Mouse (Mus musculus): Measurements from ENCODE around the gene Fhad1. TPM values are rescaled to one million over a fixed set of nuclear protein-coding genes. Genes with fewer than 3 reads are reported as not detected.
"Not testable (repeated sequence)": the region's sequence is repeated elsewhere in the genome, so short reads cannot be mapped to it uniquely, and the experiment has no call there.

Fhad1 gene
- total RNA-seq, 2 experiments from 2014 or later = 12.8 to 13.1 TPM

GRCm38 (mm10) chr4:142045595-142046163 lies 30.8 kb upstream of the Fhad1 start:
- no peak for DNase-seq (ENCODE audit: low spot score in 2 of 2)

GRCm38 (mm10) chr4:142044452-142044851 lies 29.6 kb upstream of the Fhad1 start:
- DNase-seq (ENCODE audit: low spot score in 2 of 2) = no peak

DNA sequence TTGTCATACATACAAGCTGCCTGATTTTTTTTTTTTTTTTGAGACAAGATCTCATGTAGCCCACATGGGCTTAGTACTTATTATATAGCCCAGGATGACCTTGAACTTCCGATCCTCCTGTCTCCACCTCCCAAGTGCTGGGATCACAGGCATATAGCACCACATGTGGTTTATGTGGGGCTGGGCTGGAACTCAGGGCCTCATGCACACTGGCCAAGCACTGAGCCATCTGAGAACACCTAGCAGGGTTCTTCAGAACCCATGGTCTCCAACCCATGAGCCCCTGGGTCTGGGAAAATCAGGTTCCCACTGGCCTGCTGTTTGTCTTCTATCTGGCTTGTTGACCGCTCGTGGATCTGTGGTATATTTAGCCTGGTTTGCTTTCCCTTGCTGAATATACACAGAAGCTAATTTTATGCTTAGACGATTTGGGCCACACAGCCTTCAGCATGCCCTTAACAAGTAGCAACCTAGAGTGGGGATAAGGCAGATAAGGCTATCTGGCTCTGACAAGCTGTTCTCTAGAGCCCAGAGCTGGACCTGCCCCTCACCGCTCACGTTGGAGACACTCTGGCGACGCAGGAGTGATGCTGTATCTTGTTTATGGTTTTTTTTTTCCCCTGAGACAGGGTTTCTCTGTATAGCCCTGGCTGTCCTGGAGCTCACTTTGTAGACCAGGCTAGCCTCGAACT lies 24.9 kb upstream of the Fhad1 start:
- no peak for DNase-seq (ENCODE audit: low spot score in 2 of 2)

DNA sequence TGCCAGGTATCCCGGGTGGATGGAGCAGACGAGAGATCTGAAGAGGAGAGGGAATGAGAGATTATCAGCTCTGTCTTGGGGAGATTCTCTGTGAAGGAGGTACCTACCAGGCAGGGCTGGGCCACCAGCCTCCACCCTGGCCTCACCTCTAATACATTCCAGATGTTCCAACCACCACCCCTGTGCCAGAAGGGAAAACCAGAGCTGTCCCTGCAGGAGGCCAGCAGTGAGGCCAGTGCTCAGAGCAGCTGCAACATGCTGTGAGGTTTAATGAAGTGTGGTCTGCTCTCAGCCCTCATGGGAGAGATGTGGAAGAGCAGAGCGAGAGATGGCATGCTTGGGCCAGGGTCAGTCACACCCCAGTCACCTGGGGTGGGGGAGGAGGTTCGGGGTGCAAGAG lies 23.0 kb upstream of the Fhad1 start:
- no peak for DNase-seq (ENCODE audit: low spot score in 2 of 2)

- no peak for DNase-seq (ENCODE audit: low spot score in 2 of 2)
Measured at GRCm38 (mm10) chr4:142028533-142028932, 13.7 kb upstream of the Fhad1 start.

DNA sequence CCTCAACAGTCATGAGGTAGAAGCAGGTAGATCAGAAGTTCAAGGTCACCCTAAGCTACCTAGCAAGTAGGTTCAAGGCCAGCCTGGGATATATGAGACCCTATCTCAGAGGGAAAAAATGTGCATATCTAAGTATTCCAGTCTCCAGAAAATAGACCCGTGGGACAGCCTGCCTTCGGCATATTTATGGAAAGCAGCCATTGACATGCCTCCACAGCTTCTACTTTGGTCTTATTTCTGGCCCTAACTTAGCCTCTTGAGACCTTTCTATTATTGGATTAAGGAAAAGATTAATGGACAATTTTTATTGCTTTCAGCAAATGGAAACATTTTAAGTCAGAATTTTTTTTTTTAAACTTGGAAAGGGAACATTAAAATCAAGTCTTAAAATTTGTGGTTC lies 12.1 kb upstream of the Fhad1 start:
- DNase-seq (ENCODE audit: low spot score in 2 of 2) = no peak

- no peak for DNase-seq (ENCODE audit: low spot score in 2 of 2)
Measured at GRCm38 (mm10) chr4:142024536-142024935, 9.7 kb upstream of the Fhad1 start.

DNA sequence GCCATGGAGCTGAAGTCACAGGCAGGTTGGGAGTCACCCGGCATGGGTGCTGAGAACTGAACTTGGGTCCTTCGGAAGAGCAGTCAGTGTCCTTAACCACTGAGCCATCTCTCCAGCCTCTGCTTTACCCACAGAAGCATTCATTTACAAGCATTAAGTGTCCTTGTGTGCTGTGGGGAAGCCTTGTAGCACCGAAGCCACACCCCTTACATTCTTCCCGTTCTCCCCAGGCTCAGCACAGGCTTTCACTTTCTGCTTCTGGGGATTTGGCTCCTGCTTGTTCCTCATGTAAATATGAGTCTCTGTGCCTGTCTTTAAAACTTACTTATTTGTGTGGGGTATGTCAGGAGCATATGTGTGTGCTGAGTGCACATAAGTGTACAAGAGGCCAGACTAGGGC lies 8.3 kb upstream of the Fhad1 start:
- DNase-seq (ENCODE audit: low spot score in 2 of 2) = no peak

DNA sequence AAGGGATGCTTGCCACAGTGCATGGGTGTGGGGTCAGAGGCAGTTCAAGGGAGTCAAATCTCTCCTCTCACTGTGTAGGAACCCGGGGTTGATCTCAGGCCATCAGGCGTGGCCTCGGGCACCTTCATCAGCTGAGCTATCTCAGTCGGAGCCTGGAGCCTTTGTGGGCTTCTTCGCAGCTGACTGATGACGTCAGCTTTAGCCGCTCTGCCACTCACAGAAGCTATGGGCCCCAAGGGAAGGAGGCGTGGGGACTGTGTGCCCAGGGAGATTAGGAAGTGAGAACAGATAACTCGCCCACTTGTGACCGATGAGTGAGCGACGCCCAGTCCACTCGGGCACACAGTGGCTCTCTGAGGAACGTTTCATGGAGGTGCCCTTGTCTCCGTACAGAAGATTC lies 2.8 kb upstream of the Fhad1 start:
- no peak for DNase-seq (ENCODE audit: low spot score in 2 of 2)

DNA sequence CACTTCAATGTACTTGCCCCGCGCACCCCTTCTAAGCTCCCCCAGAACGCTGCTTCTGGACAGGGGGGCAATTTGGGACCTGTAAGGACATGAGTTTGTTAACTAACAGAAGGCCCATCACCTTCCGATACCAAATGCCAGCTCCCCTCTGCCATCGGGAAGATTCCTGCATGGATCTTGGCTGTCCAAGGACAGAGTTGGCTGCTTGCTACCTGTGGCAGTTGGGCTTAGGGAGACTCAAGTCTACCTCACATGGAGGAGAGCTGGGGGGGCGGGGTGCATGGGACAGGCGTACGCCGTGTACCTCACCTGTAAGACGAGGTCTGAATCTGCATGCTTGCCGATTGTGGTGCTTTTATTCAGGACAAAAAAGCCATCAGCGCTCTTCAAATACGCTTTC lies 3.6 kb downstream of the Fhad1 start:
- no peak for DNase-seq (ENCODE audit: low spot score in 2 of 2)

GRCm38 (mm10) chr4:142010441-142010840 lies 4.4 kb downstream of the Fhad1 start:
- DNase-seq (ENCODE audit: low spot score in 2 of 2) = no peak

DNA sequence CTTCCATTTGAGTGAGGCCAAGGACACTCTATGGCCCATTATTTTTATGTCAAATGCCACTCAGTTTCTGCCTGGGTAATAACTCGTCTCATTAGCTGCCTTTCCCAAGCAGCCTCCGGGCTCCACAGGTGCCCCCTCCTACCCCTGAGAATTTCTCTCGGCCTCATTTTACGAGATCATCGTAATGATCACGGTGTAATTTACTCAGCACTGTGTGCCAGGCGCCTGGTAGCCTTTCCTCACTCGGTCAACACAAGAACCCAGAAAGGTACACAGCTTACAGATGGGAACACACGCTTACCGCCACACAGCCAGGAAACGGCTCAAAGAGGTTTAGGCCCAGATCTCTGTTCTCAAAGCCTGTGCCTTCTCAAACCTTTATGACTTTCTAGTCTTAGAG lies 6.7 kb downstream of the Fhad1 start:
- DNase-seq (ENCODE audit: low spot score in 2 of 2) = no peak

DNA sequence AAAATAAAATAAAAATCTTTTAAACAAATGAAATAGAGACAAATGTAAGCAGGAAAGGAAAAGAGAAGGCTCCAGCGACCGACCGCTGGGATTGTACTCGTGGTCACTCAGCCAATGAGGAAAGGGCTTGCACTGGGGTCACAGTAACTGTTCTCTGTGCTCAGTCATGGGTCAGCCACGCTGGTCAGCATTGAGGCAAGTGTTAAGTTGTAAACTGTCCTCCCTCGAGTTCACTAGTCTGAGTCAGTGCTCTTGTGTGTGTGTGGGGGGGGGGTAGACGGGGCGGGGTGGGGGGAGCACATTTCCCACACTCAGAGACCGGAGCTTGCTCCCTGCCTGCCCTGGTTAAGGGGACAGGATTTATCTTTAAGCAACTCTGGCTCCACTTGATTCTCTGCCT lies 14.3 kb downstream of the Fhad1 start:
- DNase-seq (ENCODE audit: low spot score in 2 of 2) = no peak

- no peak for DNase-seq (ENCODE audit: low spot score in 2 of 2)
Measured at GRCm38 (mm10) chr4:141999494-142000074, 15.3 kb downstream of the Fhad1 start.

DNA sequence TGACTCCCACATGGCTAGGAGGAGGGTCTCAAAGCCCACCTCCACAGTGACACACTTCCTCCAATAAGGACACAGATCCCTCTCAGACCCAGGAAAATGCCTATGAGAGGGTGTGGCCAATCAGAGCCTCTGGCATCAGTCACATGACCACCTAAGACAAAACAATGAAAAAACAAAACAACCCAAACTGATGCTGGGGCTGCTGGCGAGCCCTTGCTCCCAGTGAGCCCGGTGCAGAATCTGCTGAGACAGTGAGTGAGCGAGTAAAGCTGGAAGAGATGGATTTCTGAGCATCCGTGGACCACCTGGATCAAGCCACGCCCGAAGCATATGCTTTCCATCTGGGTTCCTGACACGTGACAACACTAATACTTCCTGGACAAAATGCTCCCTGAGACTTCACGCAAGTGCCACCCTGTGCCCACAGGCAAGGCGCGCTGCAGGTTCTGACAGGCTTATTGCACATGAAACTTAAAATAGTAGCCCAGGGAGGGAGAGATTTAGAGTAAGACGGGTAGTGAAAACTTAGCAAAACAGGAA lies 16.5 kb downstream of the Fhad1 start:
- DNase-seq (ENCODE audit: low spot score in 2 of 2) = no peak

GRCm38 (mm10) chr4:141996880-141997279 lies 18.0 kb downstream of the Fhad1 start:
- DNase-seq (ENCODE audit: low spot score in 2 of 2) = no peak

DNA sequence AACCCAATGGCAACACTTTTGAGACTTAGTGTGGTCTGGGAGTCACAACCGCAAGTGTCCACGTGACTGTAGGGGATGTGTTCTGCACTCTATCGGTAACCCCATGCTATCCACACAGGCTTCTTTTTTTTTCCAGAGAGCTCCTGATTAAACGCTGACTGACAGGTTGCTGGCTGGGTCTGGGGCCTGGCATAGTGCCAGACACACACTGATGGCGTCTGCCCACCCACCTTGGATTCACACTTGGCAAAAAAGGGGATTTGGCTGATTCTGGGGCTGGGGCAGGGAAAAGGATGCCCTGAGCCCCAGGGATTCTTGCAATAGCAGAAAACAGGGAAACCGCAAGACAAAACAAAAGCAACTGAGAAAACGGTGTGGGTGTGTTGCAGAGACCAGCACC lies 18.8 kb downstream of the Fhad1 start:
- DNase-seq (ENCODE audit: low spot score in 2 of 2) = no peak

DNA sequence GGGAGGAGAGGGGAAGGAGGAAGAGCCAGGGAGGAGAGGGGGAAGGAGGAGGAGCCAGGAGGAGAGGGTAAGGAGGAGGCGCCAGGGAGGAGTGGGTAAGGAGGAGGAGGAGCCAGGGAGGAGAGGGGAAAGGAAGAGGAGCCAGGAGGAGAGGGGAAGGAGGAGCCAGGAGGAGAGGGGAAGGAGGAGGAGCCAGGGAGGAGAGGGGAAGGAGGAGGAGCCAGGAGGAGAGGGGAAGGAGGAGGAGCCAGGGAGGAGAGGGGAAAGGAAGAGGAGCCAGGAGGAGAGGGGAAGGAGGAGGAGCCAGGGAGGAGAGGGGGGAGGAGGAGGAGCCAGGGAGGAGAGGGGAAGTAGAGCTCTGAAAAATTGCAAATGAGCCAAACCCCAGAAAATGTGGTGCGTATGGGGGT lies 20.8 kb downstream of the Fhad1 start:
- DNase-seq (ENCODE audit: low spot score in 2 of 2) = not testable (repeated sequence)

- no peak for DNase-seq (ENCODE audit: low spot score in 2 of 2)
Measured at GRCm38 (mm10) chr4:141993347-141994061, 21.4 kb downstream of the Fhad1 start.

DNA sequence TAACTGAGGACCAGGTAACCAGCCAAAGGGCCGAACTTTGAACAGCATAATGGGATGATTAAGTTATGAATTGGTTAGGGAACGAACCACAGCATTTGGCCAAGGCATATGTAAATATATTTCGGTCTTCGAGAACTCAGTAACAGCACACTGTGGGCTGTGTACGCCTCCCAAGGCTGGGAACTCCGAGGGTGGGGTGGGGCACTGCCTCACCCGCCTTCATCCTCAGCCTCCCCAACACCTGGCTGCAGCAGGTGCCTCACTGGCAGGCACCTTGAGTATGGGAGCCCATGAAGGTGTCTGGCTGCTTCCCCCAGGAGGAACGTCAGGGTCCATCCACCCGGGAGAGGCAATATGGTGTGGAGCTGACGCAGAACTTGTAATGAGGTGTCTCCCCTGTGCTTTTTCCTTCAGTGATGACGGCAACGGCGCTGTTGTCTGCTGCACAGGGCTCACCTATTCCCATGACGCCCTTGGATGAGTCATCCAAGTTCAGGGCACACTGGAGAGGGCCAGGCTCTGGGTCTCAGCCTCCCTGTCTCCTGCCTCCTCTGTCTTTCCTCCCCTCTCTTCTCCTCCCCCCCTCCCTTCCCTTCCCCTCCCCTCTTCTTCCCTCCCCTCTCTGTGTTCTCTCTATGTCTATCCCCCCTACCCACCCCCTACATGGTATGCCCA lies 22.2 kb downstream of the Fhad1 start:
- DNase-seq (ENCODE audit: low spot score in 2 of 2) = no peak

DNA sequence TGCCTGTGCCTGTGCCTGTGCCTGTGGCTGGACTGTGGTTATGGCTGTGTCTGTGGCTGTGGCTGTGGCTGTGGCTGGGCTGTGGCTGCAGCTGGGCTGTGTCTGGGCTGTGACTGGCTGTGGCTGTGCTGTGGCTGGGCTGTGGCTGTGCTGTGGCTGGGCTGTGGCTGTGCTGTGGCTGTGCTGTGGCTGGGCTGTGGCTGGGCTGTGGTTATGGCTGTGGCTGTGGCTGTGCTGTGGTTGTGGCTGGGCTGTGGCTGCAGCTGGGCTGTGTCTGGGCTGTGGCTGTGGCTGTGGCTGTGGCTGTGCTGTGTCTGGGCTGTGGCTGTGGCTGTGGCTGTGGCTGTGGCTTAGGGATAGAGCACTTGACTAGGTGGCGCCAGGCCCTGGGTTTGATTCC lies 26.7 kb downstream of the Fhad1 start:
- no peak for DNase-seq (ENCODE audit: low spot score in 2 of 2)

Measured in layer of hippocampus, adult 18-20 months (tissue).